Mouse (Mus musculus): ENCODE measurements around the gene Bcam.

The Bcam gene

DNA sequence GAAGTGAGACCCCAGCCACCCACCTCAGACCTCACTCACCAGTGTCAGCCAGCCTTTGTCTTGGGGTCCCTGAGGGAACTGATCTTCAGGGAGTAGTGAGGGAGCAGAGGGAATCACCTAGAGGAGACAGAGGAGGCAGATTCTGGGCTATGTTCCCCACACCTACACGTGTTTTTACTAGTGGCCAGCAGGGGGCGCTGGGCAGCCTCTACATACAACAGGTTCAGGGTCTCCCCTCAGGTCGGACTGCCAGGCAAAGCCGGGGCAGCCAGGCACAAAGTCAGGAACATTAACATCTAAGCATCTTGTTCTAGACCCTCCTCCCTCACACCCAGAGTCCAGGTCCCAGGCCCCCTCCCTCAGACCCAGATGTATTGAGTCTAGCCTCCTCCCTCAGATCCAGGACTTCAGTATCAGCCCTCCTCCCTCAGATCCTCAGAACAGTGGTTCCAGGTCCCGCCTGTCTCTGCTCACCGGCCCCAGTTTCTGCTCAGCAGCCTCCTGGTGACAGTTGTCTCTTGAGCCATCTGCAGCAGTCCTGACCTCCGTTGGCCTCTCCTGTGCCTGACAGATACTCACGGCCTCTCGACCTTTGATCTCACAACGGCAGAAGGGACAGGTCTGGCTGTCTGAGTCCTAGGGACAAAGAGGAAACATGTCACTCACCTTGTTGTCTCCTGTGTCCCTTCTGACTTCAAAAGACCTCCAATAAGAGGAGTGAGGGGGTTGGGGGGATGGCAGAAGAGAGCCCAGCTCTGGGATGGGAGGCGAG is 14.1 kb upstream of the Bcam start:
- no peak for DNase-seq

DNA sequence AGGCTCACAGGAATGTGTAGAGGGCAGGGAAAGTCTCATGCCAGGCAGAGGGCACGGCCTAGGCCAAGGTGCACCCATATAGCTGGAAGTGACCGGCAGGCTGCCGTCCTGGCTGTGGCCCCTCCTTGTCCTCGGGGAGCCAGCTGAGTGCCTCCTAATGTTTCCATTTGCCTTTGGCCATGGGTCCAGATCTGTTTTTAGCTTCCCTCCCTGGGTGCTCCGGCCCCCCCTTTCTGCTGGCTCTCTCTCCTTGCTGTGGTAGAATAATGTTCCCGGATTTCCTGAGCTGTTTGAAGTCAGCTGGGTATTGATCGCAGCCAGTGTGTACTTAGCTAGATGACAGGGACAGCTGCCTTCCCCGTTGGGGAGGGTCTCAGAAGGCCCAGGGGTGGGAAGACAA is 12.8 kb upstream of the Bcam start:
- DNase-seq = no peak

- no peak for DNase-seq
Observed at GRCm38 (mm10) chr7:19782645-19783044, 11.8 kb upstream of the Bcam start.

GRCm38 (mm10) chr7:19781741-19782140 is 10.9 kb upstream of the Bcam start:
- no peak for DNase-seq

DNA sequence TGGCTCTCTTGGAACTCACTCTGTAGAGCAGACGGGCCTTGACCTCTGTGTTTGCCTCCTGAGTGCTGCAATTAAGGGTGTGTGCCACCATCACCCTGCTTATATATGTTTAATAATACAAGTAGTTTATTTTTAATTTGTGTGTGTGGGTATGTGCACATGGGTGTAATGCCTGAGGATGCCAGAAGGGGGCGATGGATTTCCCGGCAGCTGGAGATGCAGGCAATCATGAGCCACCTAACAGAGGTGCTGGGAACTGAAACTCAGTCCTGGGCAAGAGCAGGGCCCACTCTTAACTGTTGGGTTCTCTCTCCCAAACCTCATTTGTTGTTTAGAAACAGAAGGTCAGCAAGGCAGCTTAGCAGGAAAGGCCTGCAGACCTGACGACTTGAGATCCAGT is 9.1 kb upstream of the Bcam start:
- DNase-seq = no peak

- DNase-seq = no peak
Observed at GRCm38 (mm10) chr7:19778645-19779044, 7.8 kb upstream of the Bcam start.

GRCm38 (mm10) chr7:19777049-19777723 is 6.4 kb upstream of the Bcam start:
- DNase-seq = no peak

GRCm38 (mm10) chr7:19771682-19772081 is 866 bp upstream of the Bcam start:
- DNase-seq = no peak

DNA sequence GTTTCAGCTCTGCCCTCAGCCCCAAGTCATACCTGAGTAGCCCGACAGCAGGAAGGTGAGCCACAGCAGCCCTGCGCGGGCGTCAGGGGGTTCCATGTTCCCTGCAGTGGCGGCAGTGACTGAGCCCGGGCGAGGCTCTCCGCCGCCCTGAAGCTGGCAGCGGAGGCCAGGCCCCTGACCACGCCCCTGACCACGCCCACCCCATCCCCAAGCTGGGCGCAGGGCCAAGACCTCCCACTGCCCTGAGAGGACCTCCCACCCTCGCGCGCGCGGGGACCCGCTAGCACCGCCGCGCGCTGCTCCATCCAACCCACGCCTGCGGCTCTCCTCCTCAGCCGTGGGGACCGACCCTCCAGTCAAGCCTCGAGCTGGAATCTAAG is 451 bp downstream of the Bcam start:
- no peak for DNase-seq

DNA sequence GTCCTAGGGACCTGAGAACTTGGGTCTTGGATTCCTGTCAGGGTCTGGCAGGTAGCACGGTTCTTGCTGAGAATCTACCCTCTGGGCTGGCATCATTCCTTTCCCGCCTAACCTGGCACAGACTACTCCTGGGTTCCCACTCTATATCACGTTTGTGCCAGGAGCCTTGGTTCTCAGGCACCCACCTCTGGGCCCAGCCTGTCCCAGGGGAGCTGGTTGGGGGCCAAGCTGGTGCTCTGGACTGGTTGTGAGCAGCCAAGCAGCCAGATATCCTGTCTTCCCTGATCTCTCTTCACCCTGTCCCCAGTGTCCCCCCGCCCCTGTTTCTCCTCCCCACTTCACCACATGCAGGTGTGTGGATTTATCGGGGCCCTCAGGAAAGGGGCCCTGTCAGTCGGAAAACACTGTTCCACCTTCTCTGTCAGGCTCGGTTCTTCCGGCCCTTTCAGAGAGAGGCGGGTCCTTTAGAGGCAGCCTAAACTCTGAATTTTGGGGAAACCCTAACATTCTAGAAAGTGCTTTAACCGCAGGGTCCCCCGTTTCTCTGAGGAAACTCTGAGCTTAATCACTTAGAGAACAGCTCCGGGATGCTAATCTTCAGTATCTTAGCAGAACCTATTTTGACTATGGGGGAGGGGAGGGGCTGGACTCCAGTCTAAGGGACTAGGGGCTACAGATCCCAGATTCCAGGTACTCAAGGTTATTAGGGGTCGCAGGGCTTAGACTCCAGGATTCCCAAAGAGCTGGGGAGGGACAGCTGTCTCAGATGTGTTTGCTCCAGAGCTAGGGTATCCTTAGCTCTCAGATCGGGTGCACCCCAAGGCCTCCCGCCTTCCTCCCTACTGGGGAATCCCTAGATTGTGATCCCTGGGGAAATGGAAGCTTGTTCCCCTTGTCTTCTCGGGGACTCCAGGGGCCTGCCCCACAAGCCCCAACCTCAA is 1.1 kb downstream of the Bcam start:
- DNase-seq = no peak

- DNase-seq = no peak
Observed at GRCm38 (mm10) chr7:19769001-19769400, 1.8 kb downstream of the Bcam start.

DNA sequence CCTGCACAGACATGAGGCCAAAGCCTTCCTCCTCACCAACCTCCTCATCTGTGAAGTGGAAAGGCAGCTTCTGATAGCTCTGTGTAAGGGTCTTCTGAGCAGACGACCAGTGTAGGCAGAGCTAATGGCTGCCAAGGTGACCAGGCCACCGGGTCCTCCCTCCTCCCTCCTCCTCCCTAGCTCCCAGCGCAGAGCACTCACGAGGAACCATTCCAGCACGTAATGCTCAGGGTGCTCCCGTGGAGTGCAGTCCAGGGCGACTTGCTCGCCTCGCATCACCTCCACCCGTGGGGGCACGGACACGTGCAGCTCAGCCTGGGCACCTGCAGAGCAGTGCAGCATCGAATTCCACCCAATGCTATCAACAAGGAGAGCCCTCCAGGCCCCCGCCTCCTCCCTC is 2.6 kb downstream of the Bcam start:
- DNase-seq = no peak

DNA sequence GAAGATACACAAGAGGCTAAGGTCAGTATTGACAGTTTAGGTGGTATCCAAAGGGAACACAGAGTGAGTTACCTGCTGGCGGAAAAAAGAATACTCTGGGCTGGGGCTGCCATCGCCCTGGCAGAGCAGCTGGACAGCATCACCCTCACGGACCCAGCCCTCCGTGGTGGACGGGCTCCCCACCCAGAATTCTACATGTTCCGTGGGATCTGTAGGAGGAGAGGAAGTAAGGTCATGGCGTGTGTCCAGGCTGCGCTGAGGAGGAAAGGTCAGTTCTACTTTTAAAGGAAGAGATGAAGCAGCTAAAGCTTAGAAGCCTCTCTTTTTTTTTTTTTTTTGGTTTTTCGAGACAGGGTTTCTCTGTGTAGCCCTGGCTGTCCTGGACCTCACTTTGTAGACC is 6.2 kb downstream of the Bcam start:
- no peak for DNase-seq

- no peak for DNase-seq
Observed at GRCm38 (mm10) chr7:19763829-19764477, 6.9 kb downstream of the Bcam start.

DNA sequence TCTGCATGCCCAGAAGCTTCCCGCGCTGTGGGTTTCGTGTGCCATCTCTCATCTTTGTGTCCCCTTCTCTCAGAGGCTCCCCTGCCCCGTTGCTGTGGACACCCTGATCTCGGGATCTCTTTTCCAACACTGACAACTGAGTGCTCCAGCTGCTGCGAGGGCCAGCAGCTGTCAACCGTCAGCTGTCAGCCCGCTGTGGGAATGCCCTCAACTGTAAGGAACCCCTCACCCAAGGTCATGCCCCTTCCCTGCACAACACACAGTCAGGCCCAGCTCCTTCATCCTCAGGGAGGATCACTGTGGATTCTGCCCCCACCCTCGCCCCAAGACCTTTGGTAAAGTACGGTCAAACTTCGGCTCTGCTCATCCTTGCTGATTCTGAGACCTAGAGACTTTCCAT is 8.5 kb downstream of the Bcam start:
- DNase-seq = no peak

DNA sequence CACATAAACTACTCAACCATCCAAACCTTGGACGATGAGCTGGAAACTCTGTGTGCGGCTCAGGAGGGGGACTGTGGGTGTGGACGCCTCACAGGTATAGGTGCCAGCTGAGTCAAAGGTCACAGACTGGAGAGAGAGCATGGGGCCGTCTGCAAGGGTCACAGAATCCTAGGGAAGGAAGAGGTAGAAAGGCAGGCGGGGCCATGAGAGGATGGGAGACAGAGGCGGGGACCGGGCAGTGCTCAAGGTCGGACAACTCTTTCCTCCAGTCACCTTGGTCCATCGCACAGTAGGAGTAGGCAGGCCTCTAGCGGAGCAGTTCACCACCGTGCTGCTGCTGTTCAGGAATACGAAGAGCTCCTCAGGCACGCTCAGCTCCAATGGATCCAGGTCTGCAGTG is 10.8 kb downstream of the Bcam start:
- no peak for DNase-seq

DNA sequence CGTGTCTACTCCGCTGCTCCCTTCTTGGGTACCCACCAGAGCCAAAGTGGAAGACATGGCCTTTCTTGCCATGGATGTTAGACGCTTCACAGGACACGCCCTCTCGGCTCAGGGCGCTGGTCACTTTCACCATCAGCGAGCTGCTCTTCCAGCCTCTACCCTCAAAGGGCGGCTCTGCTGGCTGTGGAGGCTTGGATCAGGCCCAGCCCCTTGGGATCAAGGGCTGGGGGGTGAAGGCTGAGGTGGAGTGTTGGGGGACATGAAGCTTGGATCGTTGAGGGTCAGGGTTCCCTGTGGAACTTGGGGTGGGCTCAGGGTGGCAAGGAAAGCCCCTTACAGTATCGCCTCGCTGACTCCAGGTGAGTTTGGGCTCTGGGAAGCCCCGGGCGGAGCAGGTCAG is 12.2 kb downstream of the Bcam start:
- no peak for DNase-seq

DNA sequence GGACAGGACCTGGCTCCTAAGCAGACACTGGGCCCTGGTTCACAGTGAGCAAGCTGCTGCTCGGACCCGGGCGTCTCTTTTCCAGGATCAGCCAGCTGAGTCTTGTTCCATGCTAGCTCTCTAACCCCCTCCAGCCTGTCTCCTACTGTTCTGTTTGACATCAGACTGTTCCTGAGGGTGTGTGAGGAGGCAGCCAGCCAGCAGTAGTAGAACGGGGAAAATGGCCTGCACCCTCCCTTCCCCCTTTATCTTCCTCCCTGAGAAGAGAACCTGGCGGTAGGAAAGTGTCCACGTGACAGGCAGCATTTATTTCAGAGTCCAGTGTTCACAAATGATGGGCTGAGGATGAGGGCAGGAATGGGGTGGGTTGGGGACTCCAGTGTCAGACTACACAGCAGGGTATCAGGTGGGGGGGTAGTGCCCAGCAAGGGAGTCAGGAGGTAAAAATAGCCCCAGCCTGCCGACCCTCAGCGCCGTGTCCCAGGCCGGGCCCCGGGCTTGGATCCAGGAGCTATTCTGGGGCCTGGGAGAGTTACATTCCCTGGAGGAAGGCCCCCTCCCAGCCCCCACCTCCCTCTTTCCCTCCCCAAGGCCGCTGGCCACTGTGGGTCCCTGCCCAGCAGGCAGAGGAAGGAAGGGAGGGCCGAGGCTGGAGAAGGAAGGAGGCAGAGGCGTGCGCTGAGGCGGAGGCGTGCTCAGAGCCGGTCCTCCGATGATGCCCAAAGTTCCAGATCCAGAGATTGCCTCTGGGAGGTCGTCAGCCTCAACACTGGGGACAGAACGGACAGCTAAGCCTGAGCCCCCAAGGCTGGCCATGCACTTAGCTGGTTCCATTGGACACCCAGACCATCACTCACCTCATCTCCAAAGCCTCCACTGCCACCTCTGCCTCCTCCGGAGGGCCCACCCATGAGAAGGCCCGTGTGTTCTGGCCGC is 14.7 kb downstream of the Bcam start:
- no peak for DNase-seq

DNA sequence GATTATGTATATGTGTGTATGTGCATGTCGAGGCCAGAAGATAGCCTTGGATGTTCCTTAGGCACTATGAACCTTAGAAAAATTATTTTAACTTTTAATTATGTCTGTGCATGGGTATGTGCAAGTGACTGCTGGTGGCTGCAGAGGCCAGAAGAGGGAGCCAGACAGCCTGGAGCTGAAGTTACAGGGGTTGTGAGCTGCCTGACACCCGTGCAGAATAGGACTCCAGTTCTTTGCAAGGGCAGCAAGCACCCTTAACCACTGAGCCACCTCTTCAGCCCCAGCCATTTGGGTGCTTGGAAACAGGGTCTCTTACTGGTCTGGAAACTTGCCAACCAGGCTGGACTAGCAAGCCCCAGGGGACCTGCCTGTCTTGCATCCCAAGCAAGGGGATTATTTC is 15.8 kb downstream of the Bcam start:
- DNase-seq = no peak

- DNase-seq = no peak
Observed at GRCm38 (mm10) chr7:19754065-19754464, 16.8 kb downstream of the Bcam start.

GRCm38 (mm10) chr7:19753587-19753986 is 17.2 kb downstream of the Bcam start:
- DNase-seq = no peak

DNA sequence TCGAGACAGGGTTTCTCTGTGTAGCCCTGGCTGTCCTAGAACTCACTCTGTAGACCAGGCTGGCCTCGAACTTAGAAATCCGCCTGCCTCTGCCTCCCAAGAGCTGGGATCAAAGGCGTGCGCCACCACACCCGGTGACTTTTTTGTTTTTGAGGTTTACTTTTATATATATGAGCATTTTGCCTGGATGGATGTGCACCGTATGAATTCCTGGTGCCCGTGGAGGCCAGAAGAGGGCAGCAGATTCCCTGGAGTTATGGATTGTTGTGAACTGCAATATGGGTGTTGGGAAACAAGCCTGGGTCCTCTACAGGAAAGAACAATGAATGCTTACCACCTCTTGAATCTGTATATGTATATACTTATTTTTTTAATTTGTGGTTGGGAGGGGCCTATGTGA is 18.2 kb downstream of the Bcam start:
- no peak for DNase-seq

All from cerebellum, adult 9-10 months (tissue).